Mouse (Mus musculus): ENCODE measurements around the gene Jag1.

- TF ChIP-seq POLR2A (IDR thresholded peaks at IDR 0.05; ENCODE audit: low read depth, low read length) (no peak), CTCF (IDR thresholded peaks at IDR 0.05; ENCODE audit: extremely low read depth, insufficient read length, insufficient replicate concordance, low read depth, low read length) (no peak)
Measured at GRCm38 (mm10) chr2:137091766-137092522, 24.5 kb downstream of the Jag1 start.

Data from small intestine, adult 2 months (tissue).